Mouse (Mus musculus) liver, embryonic 13.5 days (tissue): ENCODE data around the gene H2-Q4. TPM values are rescaled to one million over a fixed set of nuclear protein-coding genes. Genes with fewer than 3 reads are reported as not detected.
A peak's percentile ranks its signal among the peaks of the same experiment; 100 is the strongest.
"Not testable (repeated sequence)": the region's sequence is repeated elsewhere in the genome, so short reads cannot be mapped to it uniquely, and the experiment has no call there.

Experiments
- ATAC-seq: fragments of 200-750 bp; cut with Nextera tagmentation; 2 replicates; pipeline ENCODE4 v1.8.0; 2017; ENCODE audit warnings: low read depth, mild to moderate bottlenecking, moderate number of reproducible peaks, moderate library complexity
- DNase-seq: peaks from one replicate; pipeline ENCODE4 v3.0.0; 2022
- H3K27ac ChIP-seq: fragments of 300-500 bp; sonication (generic); 2 replicates; pipeline ENCODE4 v1.5.1; 2015; ENCODE audit warnings: moderate library complexity, mild to moderate bottlenecking, inconsistent platforms
- H3K27me3 ChIP-seq: fragments of 300-500 bp; sonication (generic); 2 replicates; pipeline ENCODE4 v1.6.1; 2015; ENCODE audit warnings: mild to moderate bottlenecking, inconsistent platforms
- H3K36me3 ChIP-seq: fragments of 300-500 bp; sonication (generic); 2 replicates; pipeline ENCODE4 v1.6.1; 2015; ENCODE audit warnings: mild to moderate bottlenecking, inconsistent platforms
- H3K4me1 ChIP-seq: fragments of 300-500 bp; sonication (generic); replicated peaks from 2 replicates; pipeline ENCODE4 v1.6.1; 2015; ENCODE audit warnings: inconsistent platforms
- H3K4me2 ChIP-seq: fragments of 300-500 bp; sonication (generic); 2 replicates; pipeline ENCODE4 v1.6.1; 2015; ENCODE audit warnings: inconsistent platforms, mild to moderate bottlenecking, moderate library complexity
- H3K4me3 ChIP-seq: fragments of 300-500 bp; sonication (generic); replicated peaks from 2 replicates; pipeline ENCODE4 v1.5.1; 2015; ENCODE audit warnings: mild to moderate bottlenecking, inconsistent platforms
- H3K9ac ChIP-seq: fragments of 300-500 bp; sonication (generic); 2 replicates; pipeline ENCODE4 v1.6.1; 2015; ENCODE audit warnings: mild to moderate bottlenecking, inconsistent platforms
- H3K9me3 ChIP-seq: fragments of 300-500 bp; sonication (generic); replicated peaks from 2 replicates; pipeline ENCODE4 v1.6.1; 2016; ENCODE audit warnings: inconsistent platforms
- WGBS: fragments of 180-500 bp; shearing (Covaris S2); methylation state at CpG from one replicate; pipeline ENCODE4 v1.1.7; 2015; ENCODE audit not compliant: insufficient replicate concordance; 5-methylcytosine and 5-hydroxymethylcytosine counted together
- polyA plus RNA-seq: library from polyadenylated mRNA; unstranded; fragments of >200 nt; fragmentation: Nextera tagmentation; extraction: Ambion mirVana; gene quantifications from 2 replicates; pipeline ENCODE4 v1.2.1, GENCODE M21; 2015

Gene H2-Q4
- polyA plus RNA-seq, 1 experiment from 2014 or later = 2.0 TPM

- H3K9me3 ChIP-seq = no peaks in the 10 kb centered on the region
- peaks cover 4% of the 10 kb centered on the region; the same call in 1 of the 2 replicates for H3K4me1 ChIP-seq
- no peaks in the 10 kb centered on the region for H3K36me3 ChIP-seq
- no peak overlapping the region; the same call in 1 of the 2 replicates for H3K27ac ChIP-seq
- peaks cover 30% of the 10 kb centered on the region for H3K27me3 ChIP-seq
- WGBS = 3% methylated on average over 70 of the region's 70 CpGs
- peak overlapping the region; percentile 75 for H3K4me2 ChIP-seq
- DNase-seq = no peak
- ATAC-seq = peak; percentile 34; the same call in 1 of the 2 replicates
- H3K9ac ChIP-seq = peak overlapping the region; percentile 61
- peak overlapping the region; percentile 62 for H3K4me3 ChIP-seq
Observed at GRCm38 (mm10) chr17:35379729-35380451, 473 bp downstream of the H2-Q4 start.

DNA sequence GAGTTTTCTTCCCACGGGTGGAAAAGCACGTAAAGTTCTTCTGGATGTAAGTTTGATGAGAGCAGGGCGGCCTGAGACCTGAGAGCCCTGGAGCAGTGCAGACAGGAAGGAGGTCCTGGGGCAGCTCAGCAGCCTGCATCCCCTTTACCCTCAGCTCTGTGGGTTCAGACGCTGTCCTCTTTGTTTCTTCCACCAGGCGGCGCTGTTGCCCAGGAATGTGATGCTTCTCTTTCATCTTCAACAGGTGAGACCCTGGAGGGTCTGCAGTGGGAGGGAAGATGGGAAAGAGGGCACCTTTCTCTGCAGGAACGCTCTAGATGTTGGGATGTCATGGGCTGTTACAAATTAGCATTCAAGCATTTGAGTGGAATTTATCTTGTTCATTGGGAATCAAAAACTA lies 10.4 kb downstream of the H2-Q4 start:
- not testable (repeated sequence) for H3K4me2 ChIP-seq, H3K4me1 ChIP-seq, H3K27me3 ChIP-seq, ATAC-seq, DNase-seq, H3K27ac ChIP-seq, H3K4me3 ChIP-seq, H3K9ac ChIP-seq, H3K36me3 ChIP-seq, H3K9me3 ChIP-seq
- WGBS = 3% methylated on average over 7 of the region's 7 CpGs

GRCm38 (mm10) chr17:35392671-35393070 lies 13.3 kb downstream of the H2-Q4 start:
- H3K4me3 ChIP-seq, H3K4me2 ChIP-seq, H3K9me3 ChIP-seq, H3K27ac ChIP-seq, H3K36me3 ChIP-seq, H3K9ac ChIP-seq, ATAC-seq, H3K4me1 ChIP-seq, DNase-seq: not testable (repeated sequence)
- H3K27me3 ChIP-seq = peaks cover 13% of the 10 kb centered on the region
- 58% methylated on average over 2 of the region's 2 CpGs for WGBS

- H3K27ac ChIP-seq, H3K9ac ChIP-seq, H3K4me1 ChIP-seq, H3K9me3 ChIP-seq, DNase-seq, H3K36me3 ChIP-seq: not testable (repeated sequence)
- peaks cover 13% of the 10 kb centered on the region for H3K27me3 ChIP-seq
- WGBS = 4% methylated on average over 55 of the region's 75 CpGs
- H3K4me2 ChIP-seq = peak overlapping the region; percentile 39
- H3K4me3 ChIP-seq = peak overlapping the region; percentile 16; the same call in 1 of the 2 replicates
- ATAC-seq = peak; percentile 83
Observed at GRCm38 (mm10) chr17:35393864-35394800, 14.7 kb downstream of the H2-Q4 start.

DNA sequence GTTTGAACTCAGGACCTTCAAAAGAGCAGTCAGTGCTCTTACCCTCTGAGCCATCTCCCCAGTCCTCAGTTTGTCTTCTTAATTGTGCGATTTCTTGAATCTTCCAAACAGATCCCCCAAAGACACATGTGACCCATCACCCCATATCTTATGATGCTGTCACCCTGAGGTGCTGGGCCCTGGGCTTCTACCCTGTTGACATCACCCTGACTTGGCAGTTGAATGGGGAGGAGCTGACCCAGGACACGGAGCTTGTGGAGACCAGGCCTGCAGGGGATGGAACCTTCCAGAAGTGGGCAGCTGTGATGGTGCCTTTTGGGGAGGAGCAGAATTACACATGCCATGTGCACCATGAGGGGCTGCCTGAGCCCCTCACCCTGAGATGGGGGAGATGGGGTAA lies 17.5 kb downstream of the H2-Q4 start:
- H3K27ac ChIP-seq, DNase-seq, H3K4me3 ChIP-seq, H3K36me3 ChIP-seq, H3K4me2 ChIP-seq, H3K9me3 ChIP-seq, H3K4me1 ChIP-seq, H3K9ac ChIP-seq, ATAC-seq: not testable (repeated sequence)
- peaks cover 13% of the 10 kb centered on the region for H3K27me3 ChIP-seq
- WGBS = 48% methylated on average over 2 of the region's 2 CpGs

DNA sequence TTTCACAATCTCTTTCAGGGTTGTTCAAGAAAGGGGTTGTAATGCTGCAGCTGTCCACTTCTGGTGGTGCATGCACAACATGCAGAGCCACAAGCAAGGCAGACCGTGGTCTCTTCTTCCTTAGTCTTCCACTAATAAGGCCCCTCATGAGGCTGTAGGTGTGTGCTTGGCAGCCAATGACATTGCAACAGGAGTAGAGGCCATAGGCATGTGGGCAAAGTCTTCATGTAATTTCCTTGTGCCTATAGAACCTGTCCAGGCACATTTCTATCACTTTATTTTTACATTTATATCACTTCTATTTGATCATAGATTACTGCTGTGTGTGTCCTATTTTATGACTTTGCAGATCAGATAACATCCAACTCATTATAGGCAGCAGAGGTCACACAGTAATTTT lies 33.6 kb downstream of the H2-Q4 start:
- WGBS = no CpG with 5 or more reads among the region's 1 CpGs
- not testable (repeated sequence) for H3K27ac ChIP-seq, H3K27me3 ChIP-seq, H3K9me3 ChIP-seq, H3K9ac ChIP-seq, H3K4me3 ChIP-seq, ATAC-seq, DNase-seq, H3K4me1 ChIP-seq, H3K4me2 ChIP-seq, H3K36me3 ChIP-seq

GRCm38 (mm10) chr17:35415273-35416129 lies 36.1 kb downstream of the H2-Q4 start:
- not testable (repeated sequence) for H3K27me3 ChIP-seq, DNase-seq, H3K36me3 ChIP-seq, H3K4me2 ChIP-seq, H3K4me3 ChIP-seq, H3K4me1 ChIP-seq, H3K9me3 ChIP-seq, ATAC-seq, H3K27ac ChIP-seq, H3K9ac ChIP-seq
- WGBS = 25% methylated on average over 3 of the region's 10 CpGs

DNA sequence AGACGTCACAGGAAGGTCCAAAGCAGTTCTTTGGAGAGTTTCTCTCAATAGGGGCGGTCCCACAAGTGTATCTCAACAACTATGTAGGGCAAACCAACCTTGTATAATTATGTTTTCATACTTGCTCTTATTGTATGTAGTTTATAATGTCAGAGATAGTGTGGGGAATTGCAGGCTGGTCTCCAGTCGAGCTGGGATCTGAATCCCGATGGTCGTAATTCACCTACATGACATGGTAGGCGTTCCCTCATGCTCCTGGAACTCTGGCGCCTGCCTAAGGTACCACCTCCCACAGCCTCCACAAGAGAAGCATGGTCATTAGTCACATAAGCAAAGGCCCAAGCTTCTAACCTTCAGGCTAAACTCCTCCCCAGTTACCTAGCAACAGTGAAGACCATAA lies 39.4 kb downstream of the H2-Q4 start:
- Histone ChIP-seq H3K4me2 (no peak overlapping the region), H3K4me1 (no peaks in the 10 kb centered on the region), H3K27ac (no peak overlapping the region), H3K36me3 (no peaks in the 10 kb centered on the region), H3K27me3 (peaks cover 19% of the 10 kb centered on the region), H3K9me3 (no peaks in the 10 kb centered on the region), H3K9ac (no peak overlapping the region), H3K4me3 (no peak overlapping the region)
- WGBS = 53% methylated on average over 7 of the region's 7 CpGs
- no peak for DNase-seq
- no peak for ATAC-seq

DNA sequence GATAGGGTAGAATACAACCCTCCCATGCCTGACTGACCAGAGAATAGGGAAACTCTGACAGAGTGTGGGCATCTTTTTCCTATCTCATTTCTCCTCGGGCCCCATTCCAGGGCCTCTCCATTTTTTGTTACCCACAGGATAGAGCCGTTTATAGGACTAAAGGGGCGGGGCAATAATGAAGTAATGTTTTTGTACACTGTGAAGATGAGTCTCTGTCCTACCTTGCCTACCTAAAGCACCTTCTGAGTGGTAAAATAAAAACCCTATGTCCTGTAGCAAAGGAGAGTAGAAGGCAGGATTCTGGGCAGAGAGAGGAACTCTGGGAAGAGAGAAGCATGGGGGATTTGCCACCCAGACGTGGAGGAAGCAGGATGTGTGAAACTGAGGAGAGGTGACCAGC lies 40.1 kb downstream of the H2-Q4 start:
- 34% methylated on average over 4 of the region's 4 CpGs for WGBS
- not testable (repeated sequence) for H3K9me3 ChIP-seq, ATAC-seq, H3K36me3 ChIP-seq, H3K4me3 ChIP-seq, H3K4me2 ChIP-seq, H3K4me1 ChIP-seq, H3K9ac ChIP-seq, H3K27ac ChIP-seq, DNase-seq
- H3K27me3 ChIP-seq = peaks cover 23% of the 10 kb centered on the region

DNA sequence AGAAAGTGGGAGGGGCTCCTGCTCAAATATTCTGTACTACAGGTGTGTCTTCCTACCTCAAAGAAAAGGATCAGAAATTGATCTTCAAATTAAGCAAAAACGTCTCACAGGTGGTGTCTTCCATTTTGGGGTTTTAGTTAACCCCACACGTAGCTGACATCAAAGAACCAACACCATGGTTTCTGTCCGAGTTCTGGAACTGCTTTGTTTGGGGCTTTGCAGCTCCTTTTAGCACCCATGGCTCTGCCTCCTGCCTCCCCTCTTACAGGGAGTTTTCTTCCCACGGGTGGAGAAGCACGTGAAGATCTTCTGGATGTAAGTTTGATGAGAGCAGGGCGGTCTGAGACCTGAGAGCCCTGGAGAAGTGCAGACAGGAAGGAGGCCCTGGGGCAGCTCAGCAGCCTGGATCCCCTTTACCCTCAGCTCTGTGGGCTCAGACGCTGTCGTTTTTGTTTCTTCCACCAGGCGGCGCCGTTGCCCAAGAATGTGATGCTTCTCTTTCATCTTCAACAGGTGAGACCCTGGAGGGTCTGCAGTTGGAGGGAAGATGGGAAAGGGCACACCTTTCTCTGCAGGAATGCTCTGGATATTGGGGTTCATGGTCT lies 40.9 kb downstream of the H2-Q4 start:
- H3K27me3 ChIP-seq = peaks cover 30% of the 10 kb centered on the region
- H3K36me3 ChIP-seq, H3K4me3 ChIP-seq, H3K27ac ChIP-seq, H3K9me3 ChIP-seq, DNase-seq, ATAC-seq, H3K9ac ChIP-seq, H3K4me1 ChIP-seq, H3K4me2 ChIP-seq: not testable (repeated sequence)
- 10% methylated on average over 11 of the region's 11 CpGs for WGBS
